Mouse (Mus musculus) kidney, adult 2 months (tissue): ENCODE measurements at regions not wholly inside any gene's neighbourhood (a gene's known extent, or its start where the extent isn't known, plus 50 kb on each side); places are given as distances from the start of the nearest gene placed in this dataset.
"Not testable (repeated sequence)": the region's sequence is repeated elsewhere in the genome, so short reads cannot be mapped to it uniquely, and the experiment has no call there.

Experiments used
- CTCF ChIP-seq: fragments of 200-500 bp; conservative IDR thresholded peaks from 2 replicates; pipeline ENCODE4 v1.5.1; 2011; ENCODE audit warnings: low read depth, mild to moderate bottlenecking, control low read depth, low read length, moderate library complexity, mixed read lengths; ENCODE audit not compliant: insufficient read depth, insufficient read length
- POLR2A ChIP-seq: fragments of 200-500 bp; IDR thresholded peaks from one replicate; pipeline ENCODE4 v1.6.1; 2011; ENCODE audit warnings: low read depth, low read length, control low read depth

- TF ChIP-seq CTCF, POLR2A: not testable (repeated sequence)
Observed at GRCm38 (mm10) chr12:114378696-114379350, 835.1 kb downstream of the Adam6a start.
